In the genomic region with DNA sequence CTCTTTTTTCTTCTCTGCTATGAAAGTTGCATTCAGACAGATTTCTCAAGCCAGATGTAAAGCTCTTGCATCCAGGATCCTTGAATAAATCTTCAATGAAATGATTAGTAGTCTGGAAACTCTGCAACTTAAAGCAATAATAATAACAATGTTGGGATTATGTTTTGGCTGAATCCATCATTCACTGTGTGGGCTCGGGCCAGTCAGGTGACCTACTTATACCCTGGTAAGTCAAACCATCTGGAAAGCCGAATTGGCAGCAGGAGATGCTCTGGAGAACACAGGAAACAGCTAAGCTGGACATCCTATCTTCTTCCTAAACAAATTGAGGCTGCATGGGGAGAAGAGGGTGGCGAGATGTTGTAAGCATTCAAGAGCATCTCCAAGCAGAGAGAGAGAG, we compare ENCODE assay signal across 26 mouse cellular contexts.
"Had no signal": no experiment of that assay in that cellular context is flagged by ENCODE, and none has a peak within 500 bp of the region (broad histone marks: within the 10 kb centered on the region; RNA-seq: fewer than 3 reads in every experiment).

No protein-coding gene starts in this region.

- H3K36me3 ChIP-seq: embryonic facial prominence, embryonic 12.5 days; embryonic facial prominence, embryonic 13.5 days; embryonic facial prominence, embryonic 15.5 days; forebrain, embryonic 10.5 days; forebrain, embryonic 12.5 days; forebrain, embryonic 15.5 days; heart, embryonic 10.5 days had no signal

- H3K27ac ChIP-seq: embryonic facial prominence, embryonic 12.5 days; embryonic facial prominence, embryonic 13.5 days; embryonic facial prominence, embryonic 15.5 days; forebrain, embryonic 10.5 days; forebrain, embryonic 12.5 days; forebrain, embryonic 13.5 days; forebrain, embryonic 15.5 days; gastrocnemius, adult 2 months; heart, adult 2 months; heart, embryonic 10.5 days had no signal

- ATAC-seq: forebrain, embryonic 13.5 days; forebrain, embryonic 14.5 days; forebrain, embryonic 15.5 days; forebrain, embryonic 16.5 days; forebrain, postnatal 0 days had no signal

- H3K4me1 ChIP-seq: embryonic facial prominence, embryonic 12.5 days; embryonic facial prominence, embryonic 13.5 days; forebrain, embryonic 10.5 days; forebrain, embryonic 12.5 days; forebrain, embryonic 13.5 days; forebrain, embryonic 15.5 days; heart, embryonic 10.5 days had no signal

- H3K4me2 ChIP-seq: embryonic facial prominence, embryonic 12.5 days; embryonic facial prominence, embryonic 13.5 days; embryonic facial prominence, embryonic 15.5 days; forebrain, embryonic 12.5 days; forebrain, embryonic 13.5 days; forebrain, embryonic 15.5 days had no signal

- H3K27me3 ChIP-seq: embryonic facial prominence, embryonic 15.5 days; forebrain, embryonic 12.5 days; forebrain, embryonic 13.5 days; forebrain, embryonic 15.5 days had no signal

- H3K9ac ChIP-seq: embryonic facial prominence, embryonic 12.5 days; embryonic facial prominence, embryonic 13.5 days; embryonic facial prominence, embryonic 15.5 days; forebrain, embryonic 12.5 days; forebrain, embryonic 13.5 days; forebrain, embryonic 15.5 days; forebrain, postnatal 0 days had no signal

- H3K4me3 ChIP-seq: embryonic facial prominence, embryonic 12.5 days; embryonic facial prominence, embryonic 13.5 days; embryonic facial prominence, embryonic 15.5 days; erythroblast, embryonic 14.5 days; forebrain, embryonic 10.5 days; forebrain, embryonic 12.5 days; forebrain, embryonic 13.5 days; forebrain, embryonic 15.5 days; gastrocnemius, adult 2 months; heart, adult 2 months; heart, embryonic 10.5 days had no signal

- DNase-seq: cerebellum, adult 8-10 months; cerebellum, adult 9-10 months; cerebellum, adult 9-11 months; cerebellum, postnatal 14 days; cerebellum, postnatal 25 days; embryo, embryonic 11 days; forebrain, postnatal 0 days; gastrocnemius, adult 2 months; gastrocnemius, postnatal 10 days; gastrocnemius, postnatal 14 days; gastrocnemius, postnatal 25 days; gastrocnemius, postnatal 36 days; heart, adult 11 months; heart, adult 18-20 months; heart, adult 2 months had no signal

- H3K9me3 ChIP-seq: embryonic facial prominence, embryonic 12.5 days; embryonic facial prominence, embryonic 15.5 days; forebrain, embryonic 10.5 days; forebrain, embryonic 12.5 days; forebrain, embryonic 13.5 days; forebrain, embryonic 15.5 days; heart, embryonic 10.5 days had no signal
